Mouse (Mus musculus): ENCODE measurements around the gene Cyp4f18. TPM values are rescaled to one million over a fixed set of nuclear protein-coding genes. Genes with fewer than 3 reads are reported as not detected.

The Cyp4f18 gene
- polyA plus RNA-seq (2012; rRNA removed), result 4.7 and 8.0 TPM in 2 replicates

DNA sequence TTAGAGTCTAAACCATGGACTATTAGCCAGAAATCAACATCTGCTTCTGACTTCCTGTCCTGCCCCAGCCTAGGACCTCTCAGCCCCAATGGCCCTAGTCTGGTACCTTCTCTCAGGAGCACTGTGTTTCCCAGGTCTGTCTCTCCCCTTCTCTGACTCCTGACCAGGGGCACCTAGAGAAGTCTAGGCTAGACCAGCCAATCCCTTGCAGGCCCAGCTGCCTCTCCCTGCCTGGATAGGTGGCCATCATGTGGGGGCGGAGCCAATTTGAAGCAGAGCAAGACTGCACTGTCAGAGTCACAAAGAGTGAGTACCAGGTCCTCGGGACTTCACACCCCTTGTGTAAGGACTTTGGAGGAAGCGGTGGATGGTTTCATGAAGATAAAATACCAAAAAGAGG, at the start of gene Cyp4f18:
TSS of gene Cyp4f18 (minus strand) at position 154 of the 400 bp plus-strand sequence.

DNA sequence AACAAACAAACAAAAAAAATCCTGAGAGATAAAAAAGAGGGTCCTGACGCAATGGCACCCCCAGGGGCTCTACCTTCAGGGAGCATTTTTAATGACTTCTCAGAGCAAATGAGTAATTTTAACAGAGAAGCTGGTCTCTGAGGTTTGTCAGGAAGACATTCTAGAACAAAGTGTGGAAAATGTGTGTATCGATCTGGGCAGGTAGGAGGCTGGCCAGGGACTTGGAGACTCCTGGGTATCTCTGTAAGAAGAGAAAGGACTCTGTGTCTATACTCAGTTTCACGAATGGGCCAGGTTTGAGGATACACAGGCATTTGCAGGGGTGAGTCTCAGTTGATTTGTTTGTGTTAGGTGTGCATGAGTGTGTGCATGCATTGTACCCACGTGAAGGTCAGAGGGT, 31.5 kb upstream of the Cyp4f18 start, which contains the start of gene Olfr372:
TSS of gene Olfr372 (plus strand) at position 301 of the 400 bp plus-strand sequence.

DNA sequence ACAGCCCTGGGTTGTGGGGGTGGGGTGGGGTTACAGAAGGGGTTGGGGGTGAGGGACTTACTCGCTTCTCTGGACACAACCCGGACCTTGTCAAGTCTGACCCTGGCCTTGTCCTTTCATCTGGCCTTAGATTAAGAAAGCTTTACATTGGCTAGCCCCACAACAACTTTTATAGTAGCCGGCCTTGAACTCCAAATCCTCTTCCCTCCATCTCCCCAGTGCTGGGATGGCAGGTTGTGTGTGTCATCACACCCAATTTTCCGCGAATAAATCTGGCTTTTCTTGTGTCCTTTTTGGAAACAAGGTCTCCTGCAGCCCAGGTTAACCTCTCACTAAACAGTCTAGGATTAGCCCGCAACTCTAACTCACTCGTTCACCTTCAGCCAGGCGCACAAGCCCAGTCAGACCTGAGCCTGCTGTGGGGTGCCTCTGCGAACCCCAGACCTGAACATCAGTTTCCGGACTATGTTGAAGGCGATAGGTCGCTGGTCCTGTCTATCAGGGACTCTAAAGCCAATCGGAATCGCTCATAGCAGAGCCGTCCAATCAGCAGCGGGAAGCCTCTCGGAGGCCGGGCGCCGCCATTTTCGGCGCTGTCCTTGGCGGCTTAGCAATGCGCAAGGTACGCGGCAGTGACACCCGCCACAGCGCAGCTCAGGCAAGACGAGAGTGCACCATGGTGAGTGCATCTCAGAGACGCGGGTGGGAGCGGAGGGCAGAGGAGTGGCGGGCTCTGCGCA, 58.8 kb downstream of the Cyp4f18 start, which contains the start of gene Zfp961:
TSS of gene Zfp961 (plus strand) at position 557 of the 740 bp plus-strand sequence.

Other genes with a start within 250 kb of the Cyp4f18 start
- gene Zfp709, start 127.6 kb downstream of the Cyp4f18 start, polyA plus RNA-seq (2012; rRNA removed), result 0.28 and 0.37 TPM in 2 replicates
- gene Zfp882, start 101.0 kb downstream of the Cyp4f18 start, polyA plus RNA-seq (2012; rRNA removed), result 0.95 and 1.0 TPM in 2 replicates
- 2.4 and 2.6 TPM in 2 replicates for gene Zfp617, start 101.0 kb downstream of the Cyp4f18 start, polyA plus RNA-seq (2012; rRNA removed)
- gene Zfp961, start 58.6 kb downstream of the Cyp4f18 start, polyA plus RNA-seq (2012; rRNA removed), result 3.5 and 4.3 TPM in 2 replicates
- gene Olfr372, start 31.6 kb upstream of the Cyp4f18 start, polyA plus RNA-seq (2012; rRNA removed), result not detected in 2 replicates
- not detected in 2 replicates for gene Olfr373, start 73.6 kb upstream of the Cyp4f18 start, polyA plus RNA-seq (2012; rRNA removed)
- gene Olfr374, start 97.4 kb upstream of the Cyp4f18 start, polyA plus RNA-seq (2012; rRNA removed), result not detected in 2 replicates
- gene Tpm4, start 125.3 kb upstream of the Cyp4f18 start, polyA plus RNA-seq (2012; rRNA removed), result 112 and 149 TPM in 2 replicates
- 20.5 and 24.4 TPM in 2 replicates for gene Rab8a, start 151.6 kb upstream of the Cyp4f18 start, polyA plus RNA-seq (2012; rRNA removed)
- 0.53 and 0.71 TPM in 2 replicates for gene Hsh2d, start 180.0 kb upstream of the Cyp4f18 start, polyA plus RNA-seq (2012; rRNA removed)
- 0.41 TPM in 1 of 2 replicates, not detected in the other for gene Cib3, start 203.2 kb upstream of the Cyp4f18 start, polyA plus RNA-seq (2012; rRNA removed)
- gene Gm11034, start 204.0 kb upstream of the Cyp4f18 start, polyA plus RNA-seq (2012; rRNA removed), result not detected in 2 replicates
- 33.0 and 50.7 TPM in 2 replicates for gene Fam32a, start 210.1 kb upstream of the Cyp4f18 start, polyA plus RNA-seq (2012; rRNA removed)
- 102 and 137 TPM in 2 replicates for gene Ap1m1, start 230.4 kb upstream of the Cyp4f18 start, polyA plus RNA-seq (2012; rRNA removed)

Data from ovary, adult 2 months (tissue).